Mouse (Mus musculus) frontal cortex, postnatal 25 days (tissue): ENCODE measurements around the gene Ldlrad3.

Experiments used
- DNase-seq, 2 experiments: peaks; one replicate each; pipeline ENCODE4 v3.0.0; 2022; ENCODE audit warnings: low spot score in 2 of 2

Ldlrad3 gene

GRCm38 (mm10) chr2:102185951-102186561 is at the start of gene Ldlrad3:
TSS of gene Ldlrad3 (minus strand) at chr2:102186385.
- peak; percentile 56 to 71 for DNase-seq

- no peak for DNase-seq
These were observed 45.3 kb upstream of the Ldlrad3 start for GRCm38 (mm10) chr2:102231470-102231869.

GRCm38 (mm10) chr2:102229126-102229525 is 42.9 kb upstream of the Ldlrad3 start:
- no peak for DNase-seq

- DNase-seq, result no peak
These were observed 42.1 kb upstream of the Ldlrad3 start for GRCm38 (mm10) chr2:102228331-102228730.

GRCm38 (mm10) chr2:102227839-102228238 is 41.7 kb upstream of the Ldlrad3 start:
- no peak for DNase-seq

GRCm38 (mm10) chr2:102226274-102226673 is 40.1 kb upstream of the Ldlrad3 start:
- DNase-seq, result no peak

- DNase-seq, result no peak
These were observed 37.4 kb upstream of the Ldlrad3 start for GRCm38 (mm10) chr2:102223355-102224128.

GRCm38 (mm10) chr2:102222749-102223148 is 36.6 kb upstream of the Ldlrad3 start:
- no peak for DNase-seq

GRCm38 (mm10) chr2:102216817-102217216 is 30.6 kb upstream of the Ldlrad3 start:
- DNase-seq, result no peak

GRCm38 (mm10) chr2:102212096-102212495 is 25.9 kb upstream of the Ldlrad3 start:
- DNase-seq, result no peak

GRCm38 (mm10) chr2:102205672-102206399 is 19.7 kb upstream of the Ldlrad3 start:
- no peak for DNase-seq

- DNase-seq, result no peak
These were observed 17.3 kb upstream of the Ldlrad3 start for GRCm38 (mm10) chr2:102203478-102203877.

- no peak for DNase-seq
These were observed 16.1 kb upstream of the Ldlrad3 start for GRCm38 (mm10) chr2:102202211-102202770.

- DNase-seq, result no peak
These were observed 15.2 kb upstream of the Ldlrad3 start for GRCm38 (mm10) chr2:102201198-102201948.

GRCm38 (mm10) chr2:102197332-102197731 is 11.1 kb upstream of the Ldlrad3 start:
- DNase-seq, result no peak

- no peak for DNase-seq
These were observed 10.5 kb upstream of the Ldlrad3 start for GRCm38 (mm10) chr2:102196709-102197108.

GRCm38 (mm10) chr2:102195494-102195893 is 9.3 kb upstream of the Ldlrad3 start:
- DNase-seq, result no peak

GRCm38 (mm10) chr2:102194247-102194646 is 8.1 kb upstream of the Ldlrad3 start:
- no peak for DNase-seq

- DNase-seq, result no peak
These were observed 7.0 kb upstream of the Ldlrad3 start for GRCm38 (mm10) chr2:102192943-102193820.

GRCm38 (mm10) chr2:102191736-102192135 is 5.6 kb upstream of the Ldlrad3 start:
- no peak for DNase-seq

GRCm38 (mm10) chr2:102190956-102191355 is 4.8 kb upstream of the Ldlrad3 start:
- DNase-seq, result no peak
